Mouse (Mus musculus) embryonic stem cell, embryonic (primary cell): Measurements from ENCODE around the gene Eps15.

ENCODE experiments used
- CTCF ChIA-PET, 4 experiments: fragments of 300-600 bp in 2 of 4; fragments of 350-600 bp in 2 of 4; sonication (Branson Sonifier 250); formaldehyde crosslinking; loops; one replicate each; lab custom pipeline; 2022; ENCODE audit warnings: inconsistent platforms in 2 of 4; lab: Charles Lee
- POLR2A ChIA-PET, 4 experiments: fragments of 300-600 bp in 2 of 4; fragments of 350-600 bp in 2 of 4; sonication (Branson Sonifier 250); formaldehyde crosslinking; loops; one replicate each; lab custom pipeline; 2022; ENCODE audit warnings: antibody characterized with exemption in 4 of 4, inconsistent platforms in 1 of 4; lab: Charles Lee

The Eps15 gene

DNA sequence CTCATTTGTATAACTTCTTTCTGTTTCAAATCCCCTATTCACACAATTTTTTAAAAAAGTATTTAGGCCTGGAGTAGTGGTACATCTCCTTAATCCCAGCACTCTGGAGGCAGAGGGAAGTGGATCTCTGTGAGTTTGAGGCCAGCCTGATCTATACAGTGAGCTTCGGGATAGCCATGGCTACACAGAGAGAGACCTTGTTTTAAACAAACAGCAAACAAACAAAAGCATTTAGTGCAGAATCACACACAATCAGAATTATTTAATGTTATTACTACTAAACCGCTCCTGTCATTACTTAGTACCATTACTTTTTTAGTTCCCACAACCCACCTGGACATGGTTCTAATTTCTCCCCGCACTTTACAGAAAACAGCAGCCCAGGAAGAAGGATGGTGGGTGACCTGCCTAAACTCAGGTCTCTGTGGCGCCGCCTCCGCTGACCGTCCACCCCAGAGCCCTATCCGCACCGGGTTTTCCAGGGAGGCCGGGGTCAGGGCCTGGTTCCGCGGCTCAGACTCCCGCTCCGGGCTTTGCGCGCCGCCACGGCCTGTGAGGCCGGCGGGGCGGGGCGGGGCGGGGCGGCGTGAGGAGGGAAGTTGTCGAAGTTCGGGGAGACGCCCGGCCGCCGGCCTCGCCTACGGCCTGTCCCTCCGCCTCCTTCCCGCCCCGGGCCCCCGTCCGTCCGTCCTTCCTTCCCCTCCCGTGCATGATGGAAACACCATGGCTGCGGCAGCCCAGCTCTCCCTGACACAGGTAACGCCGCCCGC lies at the start of gene Eps15:
Gene Eps15 (plus strand): TSS at position 580 of the 770 bp plus-strand sequence.
- POLR2A ChIA-PET = interaction anchor here in 2 of 4 experiments (0.7 to 1.2 kb wide), 6 partner anchors 33 to 442 kb away, joined by 3 to 6 read pairs (median 3); partner anchors contain the start of gene Faf1 (in 1 of the 2)
- CTCF ChIA-PET = interaction anchor here in 2 of 4 experiments (0.7 to 0.8 kb wide), 2 partner anchors 28 to 60 kb away, joined by 3 to 5 read pairs; no protein-coding TSS in a partner anchor

DNA sequence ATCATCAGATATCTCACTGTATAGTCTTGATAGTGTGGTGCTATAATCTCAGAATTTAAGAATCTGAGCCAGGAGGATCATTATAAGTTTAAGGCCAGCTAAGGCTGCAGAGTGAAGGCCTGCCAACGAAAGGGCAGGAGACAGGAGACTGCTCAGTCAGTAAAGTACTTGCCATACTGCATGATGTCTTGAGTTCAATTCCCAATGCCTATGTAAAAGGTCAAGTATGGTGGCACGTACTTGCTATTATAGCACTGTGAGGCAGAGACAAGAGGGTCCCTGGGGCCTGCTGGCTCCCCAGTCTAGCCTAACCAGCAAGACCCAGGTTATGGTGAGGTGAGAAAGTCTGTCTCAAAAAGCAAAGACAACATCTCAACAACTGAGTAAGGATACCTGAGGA lies 45.9 kb upstream of the Eps15 start, which contains the start of gene Calr4:
Gene Calr4 (plus strand): TSS at position 301 of the 400 bp plus-strand sequence.
- ChIA-PET POLR2A (interaction anchor here in 2 of 4 experiments (0.7 to 1.2 kb wide), 2 partner anchors 11 kb away, joined by 3 read pairs; no protein-coding TSS in a partner anchor), CTCF (interaction anchor here in 1 of 4 experiments (1.0 kb wide), 1 partner anchor 18 kb away, joined by 3 read pairs; no protein-coding TSS in a partner anchor)

DNA sequence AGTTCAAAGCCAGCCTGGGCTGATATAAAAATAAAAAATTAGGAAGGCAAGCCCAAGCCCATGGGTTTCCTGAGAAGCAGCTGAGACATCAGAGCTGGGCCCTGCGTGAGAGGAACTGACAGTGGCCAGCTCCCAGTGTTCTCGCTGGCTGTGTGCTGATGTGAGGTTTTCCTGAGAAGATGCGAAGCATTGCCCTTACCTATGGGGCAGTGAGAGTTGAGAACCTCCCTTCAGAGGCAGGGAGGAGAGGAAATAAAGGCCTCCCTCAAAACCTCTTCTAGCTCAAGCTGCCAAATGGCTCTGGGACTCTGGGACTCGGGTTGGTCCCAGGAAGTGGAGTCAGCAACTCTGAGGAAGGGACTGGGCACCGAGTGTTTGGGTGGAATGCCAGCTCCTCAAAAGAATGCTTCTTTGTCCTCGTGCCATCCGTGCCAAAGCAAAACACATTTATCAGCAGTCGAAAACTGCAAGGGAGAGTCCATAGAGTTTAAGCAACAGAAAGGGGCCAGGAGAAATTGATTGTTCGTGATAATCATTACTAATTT lies 45.2 kb upstream of the Eps15 start:
- ChIA-PET CTCF (interaction anchor here in 1 of 4 experiments (1.0 kb wide), 1 partner anchor 17 kb away, joined by 3 read pairs; no protein-coding TSS in a partner anchor), POLR2A (interaction anchor here in 2 of 4 experiments (1.2 kb wide), 2 partner anchors 10 to 12 kb away, joined by 3 read pairs; no protein-coding TSS in a partner anchor)

DNA sequence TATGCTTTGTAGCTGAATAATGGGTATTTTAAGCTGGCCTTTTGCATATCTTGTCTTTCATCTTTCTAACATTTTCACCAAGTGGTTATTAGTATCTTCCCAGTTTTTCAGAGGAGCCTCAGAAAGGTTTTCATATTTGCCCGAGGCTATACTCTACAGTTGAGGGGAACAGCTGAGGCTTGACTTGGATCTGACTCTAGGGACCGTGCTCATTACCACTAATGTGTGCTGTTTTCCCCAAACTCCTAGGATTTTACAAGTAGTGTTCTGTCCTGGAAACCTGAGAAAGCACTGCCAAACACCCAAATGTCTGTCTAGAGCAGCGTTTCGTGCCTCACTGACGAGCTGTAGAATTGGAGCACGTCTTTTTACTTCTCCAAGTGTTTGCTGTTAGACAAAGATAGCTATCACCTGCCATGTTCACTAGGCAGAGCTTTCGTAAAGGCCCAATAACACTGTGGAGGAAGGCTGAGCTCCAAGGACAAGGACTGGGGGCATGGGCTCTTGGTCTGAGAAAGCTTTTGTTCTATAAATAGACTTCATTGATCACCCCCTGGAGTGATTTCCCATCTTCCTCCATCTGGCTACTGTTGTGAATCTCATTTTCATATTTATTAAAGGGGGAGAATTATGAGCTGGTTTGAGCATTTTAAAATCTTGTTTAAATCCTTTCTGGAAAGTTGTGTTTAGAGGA lies 43.7 kb upstream of the Eps15 start:
- ChIA-PET POLR2A (interaction anchor here in 3 of 4 experiments (0.7 to 1.1 kb wide), 7 partner anchors 12 to 439 kb away, joined by 3 read pairs; no protein-coding TSS in a partner anchor), CTCF (interaction anchor here in 3 of 4 experiments (0.6 to 1.4 kb wide), 3 partner anchors 15 to 272 kb away, joined by 3 to 4 read pairs (median 4); no protein-coding TSS in a partner anchor)

DNA sequence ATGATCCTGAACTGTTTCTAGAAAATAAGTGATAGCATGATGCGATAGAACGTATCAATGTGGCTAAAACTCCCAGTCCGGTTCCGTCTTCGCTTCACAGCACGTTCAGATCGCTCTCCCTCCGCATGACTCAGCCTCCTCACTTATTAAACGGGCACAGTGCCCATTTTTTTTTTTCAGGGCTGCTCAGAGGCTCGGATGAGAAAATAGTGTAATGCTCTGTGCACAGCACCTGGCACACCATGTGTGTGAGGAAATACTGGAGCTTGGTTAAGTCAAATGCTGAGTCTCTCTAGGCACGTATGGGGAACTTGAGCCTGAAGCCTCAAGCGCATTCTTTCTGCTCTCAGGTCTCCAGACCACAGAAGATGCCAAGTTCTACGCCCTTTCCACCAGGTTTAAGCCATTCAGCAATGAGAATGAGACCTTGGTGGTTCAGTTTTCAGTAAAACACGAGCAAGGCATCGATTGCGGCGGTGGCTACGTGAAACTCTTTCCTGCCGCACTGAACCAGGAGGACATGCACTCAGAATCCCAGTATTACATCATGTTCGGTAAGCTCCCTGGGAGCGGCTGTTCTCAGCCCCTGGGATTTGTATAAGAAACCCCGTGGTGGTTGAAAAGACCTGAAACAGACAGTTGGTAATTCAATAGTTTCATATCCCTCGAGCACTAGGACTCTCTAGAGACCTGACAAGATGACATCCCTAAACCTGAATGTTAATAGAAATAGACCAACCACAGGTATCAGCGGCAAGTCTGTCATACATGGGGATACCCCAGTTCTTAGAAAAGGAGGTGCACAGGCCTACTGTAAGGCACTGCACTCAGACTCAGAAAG lies 41.4 kb upstream of the Eps15 start:
- POLR2A ChIA-PET = interaction anchor here in 2 of 4 experiments (0.6 to 1.3 kb wide), 3 partner anchors 11 to 69 kb away, joined by 3 to 6 read pairs (median 4); no protein-coding TSS in a partner anchor
- CTCF ChIA-PET = interaction anchor here in 2 of 4 experiments (0.5 to 0.7 kb wide), 2 partner anchors 13 to 1144 kb away, joined by 3 read pairs; no protein-coding TSS in a partner anchor

DNA sequence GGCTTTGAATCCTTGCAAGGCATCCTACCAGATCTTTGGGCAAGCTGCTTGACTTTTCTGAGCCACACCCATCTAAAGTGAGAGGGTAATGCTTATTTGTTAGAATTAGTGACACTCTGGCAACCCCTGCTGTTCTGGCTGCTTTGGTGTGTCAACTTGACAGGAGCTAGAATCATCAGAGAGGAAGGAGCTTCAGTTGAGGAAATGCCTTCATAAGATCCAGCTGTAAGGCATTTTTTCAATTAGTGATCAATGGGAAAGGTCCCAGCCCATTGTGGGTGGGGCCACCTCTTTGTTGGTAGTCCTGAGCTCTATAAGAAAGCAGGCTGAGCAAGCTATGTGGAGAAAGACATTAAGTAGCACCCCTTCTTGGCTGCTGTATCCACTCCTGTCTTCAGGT lies 38.8 kb upstream of the Eps15 start:
- ChIA-PET POLR2A (interaction anchor here in 2 of 4 experiments (0.6 to 2.1 kb wide), 10 partner anchors 10 to 1522 kb away, joined by 3 to 7 read pairs (median 4); no protein-coding TSS in a partner anchor), CTCF (interaction anchor here in 3 of 4 experiments (1.4 to 1.8 kb wide), 4 partner anchors 10 to 51 kb away, joined by 3 to 7 read pairs (median 4); no protein-coding TSS in a partner anchor)

DNA sequence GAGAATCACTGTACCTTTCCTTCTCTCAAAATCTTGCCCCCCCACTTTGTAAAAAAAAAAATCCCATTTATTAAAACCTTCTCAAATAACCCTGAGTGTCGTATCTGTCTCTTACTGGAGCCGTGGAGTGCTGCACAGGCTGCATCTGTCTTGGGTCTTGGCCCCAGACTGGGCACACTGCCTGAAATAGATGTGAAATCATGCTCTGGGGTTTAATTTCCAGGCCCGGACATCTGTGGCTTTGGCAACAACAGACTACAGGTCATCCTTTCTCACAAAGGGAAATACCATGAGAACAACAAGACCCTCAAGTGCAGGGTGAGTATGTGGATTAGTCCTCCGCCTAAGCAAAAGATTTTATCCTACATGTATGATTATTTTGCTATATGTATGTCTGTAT lies 38.1 kb upstream of the Eps15 start:
- POLR2A ChIA-PET = interaction anchor here in 2 of 4 experiments (0.6 to 1.2 kb wide), 5 partner anchors 11 to 1522 kb away, joined by 3 to 4 read pairs (median 3); no protein-coding TSS in a partner anchor
- CTCF ChIA-PET = interaction anchor here in 1 of 4 experiments (1.4 to 1.8 kb wide), 2 partner anchors 10 to 52 kb away, joined by 3 to 7 read pairs; no protein-coding TSS in a partner anchor

DNA sequence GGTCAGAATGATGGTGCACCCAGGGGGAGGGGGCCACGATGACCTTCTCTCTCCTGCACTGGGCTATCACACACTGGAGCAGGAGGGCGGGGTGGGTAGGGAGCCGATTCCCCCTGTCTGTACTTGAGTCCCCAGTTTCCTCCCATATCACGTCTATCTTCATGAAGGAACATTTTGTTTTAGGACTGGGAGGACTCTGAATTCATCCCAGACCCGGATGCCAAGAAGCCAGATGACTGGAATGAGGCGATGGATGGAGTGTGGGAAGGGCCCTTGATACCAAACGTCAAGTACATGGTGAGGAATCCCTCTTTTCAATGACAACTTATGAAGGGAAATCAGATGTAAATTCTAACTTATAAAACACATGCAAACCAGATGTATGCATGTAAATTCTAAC lies 35.6 kb upstream of the Eps15 start:
- ChIA-PET CTCF (interaction anchor here in 1 of 4 experiments (1.0 kb wide), 1 partner anchor 186 kb away, joined by 3 read pairs; no protein-coding TSS in a partner anchor), POLR2A (interaction anchor here in 2 of 4 experiments (0.7 to 1.6 kb wide), 4 partner anchors 9 to 35 kb away, joined by 3 to 5 read pairs (median 3); no protein-coding TSS in a partner anchor)

DNA sequence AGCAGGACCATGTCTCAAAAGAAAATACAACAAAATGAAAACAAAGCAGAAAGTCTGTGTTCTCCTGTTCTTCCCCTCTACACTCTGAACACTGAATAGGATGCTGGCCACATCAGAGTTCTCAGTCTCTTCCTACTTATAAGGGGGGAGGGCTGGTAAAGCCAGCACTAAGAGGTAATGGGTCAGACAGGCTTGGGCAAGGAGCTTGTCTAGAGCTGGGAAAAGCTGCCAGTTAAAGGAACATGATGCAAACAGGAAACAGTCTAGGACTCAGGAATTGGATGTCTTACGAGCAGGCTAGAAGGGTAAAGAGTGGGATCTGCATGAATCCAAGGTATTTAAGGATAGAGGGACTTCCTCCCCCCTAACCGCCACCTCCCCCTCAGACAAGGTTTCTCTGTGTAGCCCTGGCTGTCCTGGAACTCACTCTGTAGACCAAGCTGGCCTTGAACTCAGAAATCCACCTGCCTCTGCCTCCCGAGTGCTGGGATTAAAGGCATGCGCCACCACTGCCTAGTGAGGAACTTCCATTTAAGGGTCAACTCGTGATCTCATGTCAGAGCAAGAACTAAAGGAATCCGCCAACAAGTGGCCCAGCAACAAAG lies 35.0 kb upstream of the Eps15 start:
- POLR2A ChIA-PET = interaction anchor here in 2 of 4 experiments (0.6 to 1.3 kb wide), 3 partner anchors 10 to 34 kb away, joined by 3 read pairs; no protein-coding TSS in a partner anchor
- CTCF ChIA-PET = no interaction called here

DNA sequence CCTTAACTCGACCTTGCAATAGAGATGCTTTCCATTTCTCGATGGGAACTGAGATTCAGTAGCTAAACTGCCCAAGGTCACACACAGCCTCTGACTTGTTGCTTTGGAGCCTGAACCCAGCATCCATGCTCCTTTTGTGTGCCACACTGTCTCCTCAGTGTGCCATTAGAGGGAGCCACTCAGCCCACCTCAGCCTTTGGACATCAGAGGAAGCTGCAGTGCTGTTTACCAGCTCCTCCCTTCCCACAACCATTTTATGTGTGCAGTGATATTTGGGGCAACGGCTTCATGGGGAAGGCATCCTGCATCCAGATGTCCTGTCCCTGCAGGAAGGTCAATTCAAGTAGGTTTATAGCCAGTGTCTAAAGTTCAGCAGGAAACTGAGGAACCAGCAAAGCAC lies 28.5 kb upstream of the Eps15 start:
- POLR2A ChIA-PET = interaction anchor here in 3 of 4 experiments (0.6 to 1.6 kb wide), 11 partner anchors 9 to 223 kb away, joined by 3 to 7 read pairs (median 4); partner anchors contain the start of gene Osbpl9 (in 1 of the 3)
- CTCF ChIA-PET = interaction anchor here (0.5 to 1.9 kb wide), 37 partner anchors 8 to 639 kb away, joined by 3 to 8 read pairs (median 3); partner anchors contain the start of genes Calr4 (in 1 of the 4) and Eps15 (in 1 of the 4)

DNA sequence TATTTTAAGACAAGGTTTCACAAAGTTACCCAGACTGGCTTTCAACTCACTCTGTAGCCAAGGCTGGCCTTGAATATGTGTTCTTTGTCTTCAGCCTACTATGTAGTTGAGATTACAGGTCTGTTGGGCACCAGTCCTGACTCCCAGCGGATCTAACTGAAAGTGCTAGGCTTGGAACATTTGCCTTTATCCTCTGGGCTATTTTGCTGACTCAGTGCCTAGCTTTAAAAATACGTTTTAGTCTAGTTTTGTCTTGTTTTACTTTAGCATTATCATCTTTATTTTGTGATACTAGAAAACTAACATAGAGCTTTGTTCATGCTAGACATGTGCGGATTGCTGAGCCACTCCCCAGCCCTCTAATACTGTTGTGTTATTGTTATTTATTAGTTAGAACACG lies 27.9 kb upstream of the Eps15 start:
- ChIA-PET POLR2A (interaction anchor here in 3 of 4 experiments (0.6 to 1.6 kb wide), 11 partner anchors 9 to 155 kb away, joined by 3 to 7 read pairs (median 4); partner anchors contain the start of gene Osbpl9 (in 1 of the 3)), CTCF (interaction anchor here (0.5 to 1.9 kb wide), 33 partner anchors 8 to 188 kb away, joined by 3 to 7 read pairs (median 3); partner anchors contain the start of genes Calr4 (in 1 of the 4) and Eps15 (in 1 of the 4))

DNA sequence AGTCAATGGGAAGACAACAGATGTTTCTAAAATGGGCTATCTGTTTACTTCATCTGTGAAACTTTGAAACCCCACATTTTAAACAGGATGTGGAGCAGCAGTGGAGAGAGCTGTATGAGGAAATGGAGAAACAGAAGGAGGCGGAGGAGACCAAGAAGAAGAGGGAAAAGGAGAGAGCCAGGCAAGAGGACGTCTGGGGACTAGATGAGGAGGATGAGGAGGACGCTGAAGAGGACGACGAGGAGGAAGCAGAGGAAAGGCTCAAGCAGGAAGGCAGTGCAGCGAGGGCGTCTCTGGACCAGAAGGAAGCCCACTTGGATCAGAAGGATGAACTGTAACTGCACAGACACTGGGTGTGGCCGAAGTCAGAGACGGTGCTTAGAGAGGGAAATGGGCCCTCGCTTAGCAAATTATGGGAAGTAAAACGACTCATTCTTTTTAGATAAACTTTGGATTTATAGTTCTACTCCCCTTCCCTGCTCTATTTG lies 26.4 kb upstream of the Eps15 start:
- POLR2A ChIA-PET = interaction anchor here in 2 of 4 experiments (0.6 kb wide), 2 partner anchors 11 to 18 kb away, joined by 3 to 11 read pairs; no protein-coding TSS in a partner anchor
- CTCF ChIA-PET = interaction anchor here in 1 of 4 experiments (0.7 kb wide), 1 partner anchor 384 kb away, joined by 3 read pairs; no protein-coding TSS in a partner anchor

DNA sequence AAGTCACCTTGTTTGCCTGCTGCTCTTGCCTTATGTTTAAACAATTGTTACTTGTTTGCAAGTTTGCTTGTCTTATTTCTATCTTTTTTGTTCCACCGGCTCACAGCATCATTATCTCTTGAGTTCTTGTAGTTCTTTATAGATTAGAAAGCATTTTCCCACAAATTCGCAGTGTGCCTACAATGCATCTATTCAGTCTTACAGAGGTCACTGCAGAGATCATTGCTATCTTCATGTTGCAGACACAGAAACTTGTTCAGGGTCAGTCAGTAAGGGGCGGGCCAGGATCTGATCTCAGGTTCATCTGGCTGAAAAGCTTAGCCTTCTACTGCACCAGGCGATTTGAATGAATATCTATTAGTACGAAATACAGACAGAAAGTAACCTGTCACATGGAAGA lies 25.6 kb upstream of the Eps15 start:
- ChIA-PET CTCF (interaction anchor here in 2 of 4 experiments (0.7 kb wide), 2 partner anchors 116 to 383 kb away, joined by 3 read pairs; no protein-coding TSS in a partner anchor), POLR2A (interaction anchor here in 1 of 4 experiments (0.6 kb wide), 1 partner anchor 15 kb away, joined by 3 read pairs; no protein-coding TSS in a partner anchor)

DNA sequence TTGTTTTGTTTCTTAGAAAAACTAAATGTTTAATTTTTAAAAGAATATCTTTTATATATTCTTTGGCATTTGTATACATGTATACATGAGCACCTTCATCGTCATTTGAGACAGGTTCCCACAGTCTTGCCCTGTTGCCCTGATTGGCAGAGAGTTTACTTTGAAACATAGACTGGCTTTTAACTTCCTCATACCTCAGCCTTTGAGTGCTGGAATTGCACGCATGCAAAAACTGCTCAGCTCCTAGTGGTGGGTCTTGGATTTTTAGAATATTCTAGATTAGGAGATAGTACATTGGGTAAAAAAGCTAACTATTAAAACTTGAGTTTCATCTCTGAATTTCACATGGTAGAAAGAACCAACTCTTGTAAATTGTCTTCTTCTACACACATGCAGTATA lies 24.7 kb upstream of the Eps15 start:
- POLR2A ChIA-PET = interaction anchor here in 1 of 4 experiments (0.6 to 0.8 kb wide), 2 partner anchors 188 to 629 kb away, joined by 4 to 5 read pairs; no protein-coding TSS in a partner anchor
- CTCF ChIA-PET = interaction anchor here in 1 of 4 experiments (0.6 kb wide), 1 partner anchor 358 kb away, joined by 8 read pairs; no protein-coding TSS in a partner anchor

DNA sequence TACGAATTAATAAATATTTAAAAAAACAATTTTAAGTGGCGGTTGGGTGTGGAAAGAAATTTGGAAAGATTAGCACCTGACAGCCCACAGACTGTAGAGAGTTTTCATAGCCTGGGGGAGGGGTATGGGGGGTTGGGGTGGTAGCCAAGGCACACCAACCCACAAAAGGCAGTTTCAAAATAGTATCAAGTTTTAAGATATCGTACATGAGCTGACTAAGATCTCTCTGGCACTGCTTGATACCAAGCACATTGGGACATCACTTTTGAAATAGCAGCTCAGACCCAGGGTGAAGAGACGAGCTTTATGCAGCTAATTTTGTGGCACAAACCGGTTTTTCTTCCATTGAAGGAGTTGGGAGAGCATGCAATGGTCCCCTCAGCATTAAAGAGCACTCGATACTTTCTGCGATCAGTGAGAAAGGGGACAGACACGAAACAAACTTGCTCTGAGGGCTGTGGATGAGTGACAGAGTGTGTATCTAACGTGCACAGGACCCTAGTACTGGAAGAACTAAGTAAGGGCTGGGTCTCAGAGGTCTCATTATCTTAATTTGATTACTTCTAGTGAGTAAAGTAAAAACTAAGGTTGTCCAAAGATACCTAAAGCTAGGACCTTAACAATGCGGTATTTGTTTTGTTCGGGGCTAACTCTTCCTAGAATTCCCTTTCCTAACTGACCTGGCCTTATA lies 24.2 kb upstream of the Eps15 start:
- ChIA-PET CTCF (no interaction called here), POLR2A (interaction anchor here in 1 of 4 experiments (0.6 to 0.8 kb wide), 2 partner anchors 189 to 628 kb away, joined by 4 to 5 read pairs; no protein-coding TSS in a partner anchor)
